Mouse (Mus musculus): ENCODE results near the gene Ccdc85b. TPM values are rescaled to one million over a fixed set of nuclear protein-coding genes. Genes with fewer than 3 reads are reported as not detected.
A peak's percentile ranks its signal among the peaks of the same experiment; 100 is the strongest.
"Not testable (repeated sequence)": the region's sequence is repeated elsewhere in the genome, so short reads cannot be mapped to it uniquely, and the experiment has no call there.

Gene Ccdc85b
- polyA plus RNA-seq, 1 experiment from 2014 or later, result 7.8 TPM

- Histone ChIP-seq H3K9me3 (ENCODE audit: low read length) (no peaks in the 10 kb centered on the region), H3K27me3 (ENCODE audit: insufficient read depth, low read length) (no peaks in the 10 kb centered on the region), H3K4me1 (ENCODE audit: insufficient read depth, low read length) (peaks cover 15% of the 10 kb centered on the region; the same call in 1 of the 2 replicates), H3K27ac (ENCODE audit: low read length) (no peak overlapping the region), H3K9ac (replicated peaks; ENCODE audit: low read length) (no peak overlapping the region), H3K4me2 (replicated peaks; ENCODE audit: low read depth, low read length) (peak overlapping the region; percentile 77; the same call in 1 of the 2 replicates), H3K4me3 (ENCODE audit: low read length) (no peak overlapping the region), H3K36me3 (ENCODE audit: insufficient read depth, low read length) (no peaks in the 10 kb centered on the region)
- ATAC-seq (ENCODE audit: low FRiP score, low TSS enrichment), result no peak
- WGBS, result 81% methylated on average over 13 of the region's 13 CpGs
Observed at GRCm38 (mm10) chr19:5408057-5409001, 49.4 kb downstream of the Ccdc85b start.

GRCm38 (mm10) chr19:5407133-5407532 is 50.6 kb downstream of the Ccdc85b start:
- Histone ChIP-seq H3K4me1 (ENCODE audit: insufficient read depth, low read length) (peaks cover 15% of the 10 kb centered on the region; the same call in 1 of the 2 replicates), H3K4me3 (ENCODE audit: low read length) (peak overlapping the region; percentile 70), H3K27me3 (ENCODE audit: insufficient read depth, low read length) (no peaks in the 10 kb centered on the region), H3K9ac (replicated peaks; ENCODE audit: low read length) (peak overlapping the region; percentile 91), H3K9me3 (ENCODE audit: low read length) (no peaks in the 10 kb centered on the region), H3K27ac (ENCODE audit: low read length) (peak overlapping the region; percentile 97), H3K4me2 (replicated peaks; ENCODE audit: low read depth, low read length) (peak overlapping the region; percentile 77), H3K36me3 (ENCODE audit: insufficient read depth, low read length) (no peaks in the 10 kb centered on the region)
- 19% methylated on average over 7 of the region's 7 CpGs for WGBS
- ATAC-seq (ENCODE audit: low FRiP score, low TSS enrichment), result peak; percentile 55

- Histone ChIP-seq H3K4me1 (ENCODE audit: insufficient read depth, low read length) (peaks cover 15% of the 10 kb centered on the region; the same call in 1 of the 2 replicates), H3K27ac (ENCODE audit: low read length) (peak overlapping the region; percentile 97), H3K4me2 (replicated peaks; ENCODE audit: low read depth, low read length) (peak overlapping the region; percentile 77), H3K4me3 (ENCODE audit: low read length) (peak overlapping the region; percentile 70), H3K9ac (replicated peaks; ENCODE audit: low read length) (peak overlapping the region; percentile 91)
- not testable (repeated sequence) for H3K27me3 ChIP-seq (ENCODE audit: insufficient read depth, low read length); H3K9me3 ChIP-seq (ENCODE audit: low read length); H3K36me3 ChIP-seq (ENCODE audit: insufficient read depth, low read length)
- peak; percentile 82 for ATAC-seq (ENCODE audit: low FRiP score, low TSS enrichment)
- WGBS, result 11% methylated on average over 20 of the region's 25 CpGs
Observed at GRCm38 (mm10) chr19:5406531-5407126, 51.1 kb downstream of the Ccdc85b start.

- no peaks in the 10 kb centered on the region for H3K27me3 ChIP-seq (ENCODE audit: insufficient read depth, low read length)
- ATAC-seq (ENCODE audit: low FRiP score, low TSS enrichment), result no peak
- H3K9ac ChIP-seq (replicated peaks; ENCODE audit: low read length), result peak overlapping the region; percentile 70
- peak overlapping the region; percentile 44 for H3K4me3 ChIP-seq (ENCODE audit: low read length)
- H3K4me1 ChIP-seq (ENCODE audit: insufficient read depth, low read length), result peaks cover 15% of the 10 kb centered on the region; the same call in 1 of the 2 replicates
- H3K4me2 ChIP-seq (replicated peaks; ENCODE audit: low read depth, low read length), result peak overlapping the region; percentile 66
- peak overlapping the region; percentile 69 for H3K27ac ChIP-seq (ENCODE audit: low read length)
- H3K36me3 ChIP-seq (ENCODE audit: insufficient read depth, low read length), result no peaks in the 10 kb centered on the region
- 22% methylated on average over 7 of the region's 7 CpGs for WGBS
- no peaks in the 10 kb centered on the region for H3K9me3 ChIP-seq (ENCODE audit: low read length)
Observed at GRCm38 (mm10) chr19:5405924-5406323, 51.8 kb downstream of the Ccdc85b start.

Other genes with a start within 250 kb of the Ccdc85b start
- gene Pacs1, start 184.8 kb downstream of the Ccdc85b start, polyA plus RNA-seq (2015; fragmentation: Nextera tagmentation; extraction: Ambion mirVana), result 23.8 and 27.7 TPM in 2 replicates
- 344 and 387 TPM in 2 replicates for gene Sf3b2, start 162.4 kb downstream of the Ccdc85b start, polyA plus RNA-seq (2015; fragmentation: Nextera tagmentation; extraction: Ambion mirVana)
- 3.2 and 4.2 TPM in 2 replicates for gene Gal3st3, start 159.6 kb downstream of the Ccdc85b start, polyA plus RNA-seq (2015; fragmentation: Nextera tagmentation; extraction: Ambion mirVana)
- not detected in 2 replicates for gene Catsper1, start 122.2 kb downstream of the Ccdc85b start, polyA plus RNA-seq (2015; fragmentation: Nextera tagmentation; extraction: Ambion mirVana)
- 0.58 TPM in 1 of 2 replicates, not detected in the other for gene Cst6, start 108.3 kb downstream of the Ccdc85b start, polyA plus RNA-seq (2015; fragmentation: Nextera tagmentation; extraction: Ambion mirVana)
- gene Eif1ad, start 91.2 kb downstream of the Ccdc85b start, polyA plus RNA-seq (2015; fragmentation: Nextera tagmentation; extraction: Ambion mirVana), result 61.7 and 62.2 TPM in 2 replicates
- 453 and 487 TPM in 2 replicates for gene Banf1, start 90.7 kb downstream of the Ccdc85b start, polyA plus RNA-seq (2015; fragmentation: Nextera tagmentation; extraction: Ambion mirVana)
- 75.3 and 92.2 TPM in 2 replicates for gene Sart1, start 69.2 kb downstream of the Ccdc85b start, polyA plus RNA-seq (2015; fragmentation: Nextera tagmentation; extraction: Ambion mirVana)
- gene Tsga10ip, start 55.4 kb downstream of the Ccdc85b start, polyA plus RNA-seq (2015; fragmentation: Nextera tagmentation; extraction: Ambion mirVana), result 0.41 TPM in 1 of 2 replicates, not detected in the other
- gene Drap1, start 32.9 kb downstream of the Ccdc85b start, polyA plus RNA-seq (2015; fragmentation: Nextera tagmentation; extraction: Ambion mirVana), result 226 and 236 TPM in 2 replicates
- gene AI837181, start 32.8 kb downstream of the Ccdc85b start, polyA plus RNA-seq (2015; fragmentation: Nextera tagmentation; extraction: Ambion mirVana), result 24.0 and 50.8 TPM in 2 replicates
- 0.54 TPM in 1 of 2 replicates, not detected in the other for gene Fosl1, start 10.3 kb downstream of the Ccdc85b start, polyA plus RNA-seq (2015; fragmentation: Nextera tagmentation; extraction: Ambion mirVana)
- 129 and 138 TPM in 2 replicates for gene Fibp, start 2.7 kb upstream of the Ccdc85b start, polyA plus RNA-seq (2015; fragmentation: Nextera tagmentation; extraction: Ambion mirVana)
- gene Ctsw, start 10.6 kb upstream of the Ccdc85b start, polyA plus RNA-seq (2015; fragmentation: Nextera tagmentation; extraction: Ambion mirVana), result 1.9 and 2.1 TPM in 2 replicates
- gene Efemp2, start 16.1 kb upstream of the Ccdc85b start, polyA plus RNA-seq (2015; fragmentation: Nextera tagmentation; extraction: Ambion mirVana), result 197 and 208 TPM in 2 replicates
- gene Mus81, start 30.5 kb upstream of the Ccdc85b start, polyA plus RNA-seq (2015; fragmentation: Nextera tagmentation; extraction: Ambion mirVana), result 44.2 and 50.5 TPM in 2 replicates
- 2,772 and 2,914 TPM in 2 replicates for gene Cfl1, start 32.6 kb upstream of the Ccdc85b start, polyA plus RNA-seq (2015; fragmentation: Nextera tagmentation; extraction: Ambion mirVana)
- not detected in 2 replicates for gene 1700020D05Rik, start 45.9 kb upstream of the Ccdc85b start, polyA plus RNA-seq (2015; fragmentation: Nextera tagmentation; extraction: Ambion mirVana)
- 9.9 and 10.6 TPM in 2 replicates for gene Snx32, start 52.6 kb upstream of the Ccdc85b start, polyA plus RNA-seq (2015; fragmentation: Nextera tagmentation; extraction: Ambion mirVana)
- 17.2 and 18.9 TPM in 2 replicates for gene Ovol1, start 102.8 kb upstream of the Ccdc85b start, polyA plus RNA-seq (2015; fragmentation: Nextera tagmentation; extraction: Ambion mirVana)
- 10.9 and 11.5 TPM in 2 replicates for gene Ap5b1, start 110.1 kb upstream of the Ccdc85b start, polyA plus RNA-seq (2015; fragmentation: Nextera tagmentation; extraction: Ambion mirVana)
- 133 and 146 TPM in 2 replicates for gene Rnaseh2c, start 144.0 kb upstream of the Ccdc85b start, polyA plus RNA-seq (2015; fragmentation: Nextera tagmentation; extraction: Ambion mirVana)
- 56.1 and 57.4 TPM in 2 replicates for gene Kat5, start 152.3 kb upstream of the Ccdc85b start, polyA plus RNA-seq (2015; fragmentation: Nextera tagmentation; extraction: Ambion mirVana)
- 56.9 and 58.3 TPM in 2 replicates for gene Rela, start 179.6 kb upstream of the Ccdc85b start, polyA plus RNA-seq (2015; fragmentation: Nextera tagmentation; extraction: Ambion mirVana)
- 37.1 and 39.6 TPM in 2 replicates for gene Sipa1, start 205.8 kb upstream of the Ccdc85b start, polyA plus RNA-seq (2015; fragmentation: Nextera tagmentation; extraction: Ambion mirVana)
- 41.5 and 43.8 TPM in 2 replicates for gene Map3k11, start 230.8 kb upstream of the Ccdc85b start, polyA plus RNA-seq (2015; fragmentation: Nextera tagmentation; extraction: Ambion mirVana)
- gene Pcnx3, start 231.0 kb upstream of the Ccdc85b start, polyA plus RNA-seq (2015; fragmentation: Nextera tagmentation; extraction: Ambion mirVana), result 27.0 and 28.1 TPM in 2 replicates
- 0.15 and 0.23 TPM in 2 replicates for gene Kcnk7, start 246.5 kb upstream of the Ccdc85b start, polyA plus RNA-seq (2015; fragmentation: Nextera tagmentation; extraction: Ambion mirVana)

Measured in kidney, embryonic 16.5 days (tissue).